Mouse (Mus musculus) heart, postnatal 0 days (tissue): Measurements from ENCODE around the gene Trim17.

Experiments
- CTCF ChIP-seq: IDR thresholded peaks from 2 replicates; pipeline ENCODE4 v1.5.1; 2016; ENCODE audit warnings: antibody characterized with exemption, control low read depth, low read depth
- EP300 ChIP-seq: IDR thresholded peaks from 2 replicates; pipeline ENCODE4 v1.6.1; 2016; ENCODE audit warnings: antibody characterized with exemption, low read depth

DNA sequence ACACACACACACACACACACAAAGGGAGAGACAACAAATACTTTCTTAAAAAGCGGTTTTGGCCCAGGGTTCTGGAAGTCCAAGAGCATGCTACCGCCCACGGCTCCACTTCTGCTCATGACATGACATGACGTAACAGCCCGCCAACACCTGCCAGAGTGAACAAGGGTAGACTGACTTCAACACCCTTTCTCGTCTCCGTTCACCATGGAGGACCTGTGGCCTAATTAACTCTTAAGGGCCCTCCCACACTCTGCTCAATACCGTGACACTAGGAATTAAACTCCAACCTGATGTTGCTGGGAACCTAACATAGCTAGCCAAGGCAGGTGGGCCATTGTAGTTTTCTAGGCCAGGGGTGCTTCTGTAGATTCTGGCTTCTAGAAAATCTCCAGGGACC, 14.5 kb downstream of the Trim17 start:
- TF ChIP-seq EP300 (no peak), CTCF (no peak)
